Mouse (Mus musculus) C2C12 (cell line): ENCODE measurements around the gene Plekhj1. TPM values are rescaled to one million over a fixed set of nuclear protein-coding genes. Genes with fewer than 3 reads are reported as not detected.
"Not testable (repeated sequence)": the region's sequence is repeated elsewhere in the genome, so short reads cannot be mapped to it uniquely, and the experiment has no call there.

ENCODE experiments used
- H3K27me3 ChIP-seq: one replicate; pipeline ENCODE4 v1.6.1; 2011; ENCODE audit not compliant: control insufficient read depth, insufficient read depth, insufficient read length
- H3K36me3 ChIP-seq: one replicate; pipeline ENCODE4 v1.6.1; 2011; ENCODE audit not compliant: control insufficient read depth, insufficient read depth
- H3K4me3 ChIP-seq: one replicate; pipeline ENCODE4 v1.5.1; 2011; ENCODE audit warnings: mild to moderate bottlenecking, control low read depth; ENCODE audit not compliant: poor library complexity, insufficient read depth, severe bottlenecking
- H3K79me2 ChIP-seq: one replicate; pipeline ENCODE4 v1.6.1; 2011; ENCODE audit not compliant: control insufficient read depth, insufficient read depth
- H3K79me3 ChIP-seq: one replicate; pipeline ENCODE4 v1.6.1; 2011; ENCODE audit warnings: low read depth, control low read depth
- H3ac ChIP-seq: one replicate; pipeline ENCODE3; 2011; ENCODE audit warnings: low read depth; ENCODE audit not compliant: control insufficient read depth, insufficient read length
- CEBPB ChIP-seq: IDR thresholded peaks from one replicate; pipeline ENCODE4 v1.6.1; 2011; ENCODE audit warnings: low read depth, mild to moderate bottlenecking, control low read depth, moderate library complexity
- CTCF ChIP-seq: IDR thresholded peaks from one replicate; pipeline ENCODE4 v1.5.1; 2011; ENCODE audit not compliant: control insufficient read depth, insufficient read depth, insufficient read length
- FOSL1 ChIP-seq: IDR thresholded peaks from one replicate; pipeline ENCODE4 v1.8.0; 2011; ENCODE audit warnings: mild to moderate bottlenecking, low read length; ENCODE audit not compliant: poor library complexity, insufficient read depth, severe bottlenecking
- MAX ChIP-seq: IDR thresholded peaks from one replicate; pipeline ENCODE4 v1.6.1; 2011; ENCODE audit warnings: mild to moderate bottlenecking, control low read depth
- MYOD1 ChIP-seq: IDR thresholded peaks from one replicate; pipeline ENCODE4 v1.6.1; 2011; ENCODE audit warnings: low read depth; ENCODE audit not compliant: control insufficient read depth, insufficient read length
- MYOG ChIP-seq: IDR thresholded peaks from one replicate; pipeline ENCODE4 v1.6.1; 2011; ENCODE audit not compliant: control insufficient read depth, insufficient read length; ENCODE audit errors: extremely low read depth
- USF1 ChIP-seq: IDR thresholded peaks from one replicate; pipeline ENCODE4 v1.6.1; 2011; ENCODE audit warnings: low read depth, mild to moderate bottlenecking, control low read depth, moderate library complexity
- polyA plus RNA-seq: library from polyadenylated mRNA; unstranded; fragments of >200 nt; fragmentation: generic; extraction: Trizol; gene quantifications from one replicate; pipeline ENCODE4 v1.2.1, GENCODE M21; 2012; ENCODE audit warnings: missing spikeins

Plekhj1 gene
- polyA plus RNA-seq, 1 experiment: 74.8 TPM

- Histone ChIP-seq H3K27me3 (no peaks in the 10 kb centered on the region), H3K4me3 (no peak overlapping the region), H3K79me3 (no peaks in the 10 kb centered on the region)
These were observed 37.2 kb upstream of the Plekhj1 start for GRCm38 (mm10) chr10:80835617-80836016.

GRCm38 (mm10) chr10:80832818-80833217, 34.4 kb upstream of the Plekhj1 start:
- no peak for TF ChIP-seq MYOD1
- no peak for TF ChIP-seq USF1
- TF ChIP-seq MYOG: no peak
- no peak for TF ChIP-seq CEBPB
- Histone ChIP-seq H3K79me2 (peaks cover 27% of the 10 kb centered on the region), H3K36me3 (peaks cover 26% of the 10 kb centered on the region), H3ac (no peak overlapping the region), H3K4me3 (no peak overlapping the region), H3K27me3 (no peaks in the 10 kb centered on the region), H3K79me3 (peaks cover 15% of the 10 kb centered on the region)

More at GRCm38 (mm10) chr10:80835617-80836016, 37.2 kb upstream of the Plekhj1 start:
- Histone ChIP-seq H3ac (no peak overlapping the region), H3K79me2 (no peaks in the 10 kb centered on the region), H3K36me3 (peaks cover 4% of the 10 kb centered on the region)
- TF ChIP-seq USF1 (no peak), MYOG (no peak), MYOD1 (no peak), MAX (no peak), CEBPB (no peak), FOSL1 (no peak), CTCF (no peak)

- H3ac ChIP-seq: no peak overlapping the region
- peaks cover 26% of the 10 kb centered on the region for H3K36me3 ChIP-seq
- no peak for TF ChIP-seq FOSL1
- no peak for TF ChIP-seq CEBPB
- no peak for TF ChIP-seq CTCF
- TF ChIP-seq MYOD1: no peak
- no peak for TF ChIP-seq MYOG
- no peak for TF ChIP-seq USF1
- no peak for TF ChIP-seq MAX
- H3K79me2 ChIP-seq: peaks cover 40% of the 10 kb centered on the region
- no peak overlapping the region for H3K4me3 ChIP-seq
- no peaks in the 10 kb centered on the region for H3K27me3 ChIP-seq
- peaks cover 24% of the 10 kb centered on the region for H3K79me3 ChIP-seq
These were observed 32.7 kb upstream of the Plekhj1 start for GRCm38 (mm10) chr10:80831136-80831535.

- Histone ChIP-seq H3K36me3 (peaks cover 26% of the 10 kb centered on the region), H3K27me3 (no peaks in the 10 kb centered on the region), H3K79me2 (peaks cover 40% of the 10 kb centered on the region), H3K79me3 (peaks cover 24% of the 10 kb centered on the region), H3K4me3 (no peak overlapping the region), H3ac (no peak overlapping the region)
- TF ChIP-seq CEBPB (no peak), MYOG (no peak), CTCF (no peak), USF1 (no peak), MYOD1 (no peak), FOSL1 (no peak), MAX (no peak)
These were observed 31.2 kb upstream of the Plekhj1 start for GRCm38 (mm10) chr10:80829359-80830278.

GRCm38 (mm10) chr10:80828587-80828986, 30.2 kb upstream of the Plekhj1 start:
- Histone ChIP-seq H3K79me3 (peaks cover 24% of the 10 kb centered on the region), H3K36me3 (peaks cover 26% of the 10 kb centered on the region), H3K79me2 (peaks cover 40% of the 10 kb centered on the region)
- not testable (repeated sequence) for H3K27me3 ChIP-seq, H3ac ChIP-seq, H3K4me3 ChIP-seq

- H3K36me3 ChIP-seq: peaks cover 26% of the 10 kb centered on the region
- H3K27me3 ChIP-seq: no peaks in the 10 kb centered on the region
- peak overlapping the region; percentile 99 for H3ac ChIP-seq
These were observed 29.5 kb upstream of the Plekhj1 start for GRCm38 (mm10) chr10:80827870-80828420.

More at GRCm38 (mm10) chr10:80827870-80828420, 29.5 kb upstream of the Plekhj1 start:
- H3K79me3 ChIP-seq: peaks cover 24% of the 10 kb centered on the region
- TF ChIP-seq CTCF: no peak
- TF ChIP-seq MYOD1: no peak
- TF ChIP-seq CEBPB: no peak
- no peak for TF ChIP-seq FOSL1
- TF ChIP-seq MAX: no peak
- TF ChIP-seq USF1: no peak
- TF ChIP-seq MYOG: no peak
- peak overlapping the region; percentile 92 for H3K4me3 ChIP-seq
- H3K79me2 ChIP-seq: peaks cover 40% of the 10 kb centered on the region
